Mouse (Mus musculus): Measurements from ENCODE around the gene Pamr1.

DNA sequence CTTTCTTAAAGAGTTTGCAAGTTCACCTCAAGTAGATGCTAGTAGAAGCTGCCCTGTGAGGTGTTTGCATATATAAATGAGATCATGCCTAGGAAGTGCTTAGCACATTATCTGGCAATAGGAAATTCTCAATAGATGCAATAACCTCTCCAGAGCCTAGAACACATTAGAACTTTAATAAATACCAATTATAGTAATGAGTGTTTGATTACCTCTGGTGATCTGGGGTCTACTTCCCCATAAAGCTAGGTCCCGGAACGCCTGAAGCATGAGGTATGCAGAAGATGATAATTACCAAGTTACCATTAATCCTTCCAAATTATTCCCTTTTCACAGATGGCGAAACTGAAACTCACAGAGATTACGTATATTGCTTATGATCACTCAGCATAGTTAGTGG, 22.2 kb upstream of the Pamr1 start:
- no peak for TF ChIP-seq POLR2A (IDR thresholded peaks at IDR 0.05; ENCODE audit: control insufficient read depth, extremely low read depth, insufficient read depth, low read length, poor library complexity)
- no peak for TF ChIP-seq CTCF (IDR thresholded peaks at IDR 0.05; ENCODE audit: borderline replicate concordance, control insufficient read depth, extremely low read depth, insufficient read depth, low read length, poor library complexity)

Data from thymus, adult 2 months (tissue).